Mouse (Mus musculus) thymus, adult 2 months (tissue): ENCODE data around the gene Aadac.

Source experiments
- CTCF ChIP-seq: fragments of 200-500 bp; IDR thresholded peaks from 2 replicates; pipeline ENCODE4 v1.5.1; 2012; ENCODE audit warnings: mild to moderate bottlenecking, control low read depth, low read length, moderate library complexity, borderline replicate concordance; ENCODE audit not compliant: control insufficient read depth, poor library complexity, insufficient read depth; ENCODE audit errors: extremely low read depth
- POLR2A ChIP-seq: fragments of 200-500 bp; IDR thresholded peaks from 2 replicates; pipeline ENCODE4 v1.6.1; 2012; ENCODE audit warnings: mild to moderate bottlenecking, low read length, control low read depth, moderate library complexity; ENCODE audit not compliant: control insufficient read depth, poor library complexity, insufficient read depth; ENCODE audit errors: extremely low read depth

GRCm38 (mm10) chr3:60082746-60083145 is 57.2 kb downstream of the Aadac start:
- no peak for TF ChIP-seq CTCF
- no peak for TF ChIP-seq POLR2A
